Mouse (Mus musculus) lung, embryonic 14.5 days (tissue): ENCODE measurements at regions not wholly inside any gene's neighbourhood (a gene's known extent, or its start where the extent isn't known, plus 50 kb on each side); places are given as distances from the start of the nearest gene placed in this dataset.

ENCODE experiments used
- ATAC-seq: fragments of 200-750 bp; cut with Nextera tagmentation; 2 replicates; pipeline ENCODE4 v1.8.0; 2017; ENCODE audit warnings: mild to moderate bottlenecking, moderate TSS enrichment, moderate library complexity; ENCODE audit not compliant: insufficient read depth
- DNase-seq: peaks from one replicate; pipeline ENCODE4 v3.0.0-alpha.2; 2015
- H3K27ac ChIP-seq: fragments of 300-500 bp; sonication (generic); 2 replicates; pipeline ENCODE4 v1.5.1; 2014; ENCODE audit warnings: low read depth, mild to moderate bottlenecking, moderate library complexity
- H3K27me3 ChIP-seq: fragments of 300-500 bp; sonication (generic); 2 replicates; pipeline ENCODE4 v1.6.1; 2014; ENCODE audit warnings: low read length, control low read depth; ENCODE audit not compliant: insufficient read depth
- H3K36me3 ChIP-seq: fragments of 300-500 bp; sonication (generic); 2 replicates; pipeline ENCODE4 v1.6.1; 2014; ENCODE audit warnings: control low read depth; ENCODE audit not compliant: insufficient read depth
- H3K4me1 ChIP-seq: fragments of 300-500 bp; sonication (generic); 2 replicates; pipeline ENCODE4 v1.6.1; 2014; ENCODE audit warnings: antibody characterized with exemption, control low read depth; ENCODE audit not compliant: insufficient read depth
- H3K4me2 ChIP-seq: fragments of 300-500 bp; sonication (generic); 2 replicates; pipeline ENCODE4 v1.6.1; 2014; ENCODE audit warnings: mild to moderate bottlenecking
- H3K4me3 ChIP-seq: fragments of 300-500 bp; sonication (generic); 2 replicates; pipeline ENCODE4 v1.5.1; 2014; ENCODE audit warnings: low read depth, low read length
- H3K9ac ChIP-seq: fragments of 300-500 bp; sonication (generic); 2 replicates; pipeline ENCODE4 v1.6.1; 2014
- H3K9me3 ChIP-seq: fragments of 300-500 bp; sonication (generic); 2 replicates; pipeline ENCODE4 v1.6.1; 2016; ENCODE audit warnings: low read depth, low read length, control low read depth
- CTCF ChIP-seq: IDR thresholded peaks from 2 replicates; pipeline ENCODE4 v1.5.1; 2016; ENCODE audit warnings: antibody characterized with exemption, low read depth
- WGBS: fragments of 180-500 bp; shearing (Covaris S2); extraction: QIAGEN DNeasy Blood & Tissue Kit; methylation state at CpG from one replicate; pipeline ENCODE4 v1.1.7; 2014; 5-methylcytosine and 5-hydroxymethylcytosine counted together

GRCm38 (mm10) chr8:78945607-78946006, 82.6 kb upstream of the Zfp827 start:
- WGBS = 41% methylated on average over 1 of the region's 1 CpGs
- Histone ChIP-seq H3K27me3 (no peaks in the 10 kb centered on the region), H3K4me1 (no peaks in the 10 kb centered on the region), H3K27ac (no peak overlapping the region), H3K4me3 (no peak overlapping the region), H3K9ac (no peak overlapping the region), H3K4me2 (no peak overlapping the region), H3K9me3 (no peaks in the 10 kb centered on the region), H3K36me3 (no peaks in the 10 kb centered on the region)
- no peak for TF ChIP-seq CTCF
- ATAC-seq (no peak), DNase-seq (no peak)

GRCm38 (mm10) chr8:78946085-78946484, 82.2 kb upstream of the Zfp827 start:
- no peak for TF ChIP-seq CTCF
- ATAC-seq (no peak), DNase-seq (no peak)
- Histone ChIP-seq H3K4me2 (no peak overlapping the region), H3K27ac (no peak overlapping the region), H3K9me3 (no peaks in the 10 kb centered on the region), H3K4me1 (no peaks in the 10 kb centered on the region), H3K36me3 (no peaks in the 10 kb centered on the region), H3K27me3 (no peaks in the 10 kb centered on the region), H3K4me3 (no peak overlapping the region), H3K9ac (no peak overlapping the region)
- 73% methylated on average over 2 of the region's 2 CpGs for WGBS

- no peak for ATAC-seq
- Histone ChIP-seq H3K27me3 (no peaks in the 10 kb centered on the region), H3K36me3 (no peaks in the 10 kb centered on the region), H3K9me3 (no peaks in the 10 kb centered on the region), H3K9ac (no peak overlapping the region), H3K27ac (no peak overlapping the region), H3K4me3 (no peak overlapping the region), H3K4me1 (no peaks in the 10 kb centered on the region), H3K4me2 (no peak overlapping the region)
- 93% methylated on average over 3 of the region's 3 CpGs for WGBS
- DNase-seq = no peak
- no peak for TF ChIP-seq CTCF
These were observed 53.2 kb upstream of the Zfp827 start for GRCm38 (mm10) chr8:78975034-78975433.
